Mouse (Mus musculus): ENCODE results near the gene Foxi3. TPM values are rescaled to one million over a fixed set of nuclear protein-coding genes. Genes with fewer than 3 reads are reported as not detected.

The Foxi3 gene
- polyA plus RNA-seq, 1 experiment from 2014 or later = not detected

Other genes starting within 250 kb of the Foxi3 start
- gene Rpia, start 164.3 kb upstream of the Foxi3 start, polyA plus RNA-seq (2015; fragmentation: Nextera tagmentation; extraction: Ambion mirVana) = 1.1 and 1.6 TPM in 2 replicates
- gene Eif2ak3, start 112.0 kb upstream of the Foxi3 start, polyA plus RNA-seq (2015; fragmentation: Nextera tagmentation; extraction: Ambion mirVana) = 6.3 and 6.5 TPM in 2 replicates
- gene Tex37, start 37.6 kb upstream of the Foxi3 start, polyA plus RNA-seq (2015; fragmentation: Nextera tagmentation; extraction: Ambion mirVana) = not detected in 2 replicates
- gene Thnsl2, start 187.9 kb downstream of the Foxi3 start, polyA plus RNA-seq (2015; fragmentation: Nextera tagmentation; extraction: Ambion mirVana) = 5.9 and 6.2 TPM in 2 replicates
- gene Fabp1, start 243.3 kb downstream of the Foxi3 start, polyA plus RNA-seq (2015; fragmentation: Nextera tagmentation; extraction: Ambion mirVana) = 0.49 and 1.8 TPM in 2 replicates

Measured in heart, embryonic 16.5 days (tissue).